Comparison of ENCODE assay signal across 13 mouse cellular contexts in genomic region chr3:18665738-18666137, GRCm38 (mm10).
A peak's percentile ranks its signal among the peaks of the same experiment; 100 is the strongest.
DNase-seq lines count a peak whose midpoint lies in the region; ATAC-seq lines count a peak whose summit lies in the region.
"Had no signal": no experiment of that assay in that cellular context is flagged by ENCODE, and none has a peak within 500 bp of the region (broad histone marks: within the 10 kb centered on the region; RNA-seq: fewer than 3 reads in every experiment).

No protein-coding gene starts in this region.

- peak; percentile 32 to 42 for DNase-seq in kidney, adult 8-10 months
- DNase-seq in Muller cell, postnatal 12 days (ENCODE audit: inconsistent ontology term), result peak; percentile 31
- peak; percentile 44 for DNase-seq in R1 (ENCODE audit: low read depth, low spot score)
- peak; percentile 24 to 43 for DNase-seq in kidney, postnatal 36 days
- no peak for DNase-seq in thymus, adult 18-20 months
- DNase-seq in liver, result no peak
- DNase-seq: adrenal gland, postnatal 14 days; cerebellum, adult 8-10 months; liver, postnatal 0 days; right cerebral cortex, postnatal 4 days had no signal

- H3K9ac ChIP-seq in kidney, embryonic 15.5 days, result no peak overlapping the region
- H3K9ac ChIP-seq: hindbrain, embryonic 15.5 days; liver, postnatal 0 days had no signal

- H3K36me3 ChIP-seq in kidney, embryonic 15.5 days, result no peaks in the 10 kb centered on the region
- H3K36me3 ChIP-seq: hindbrain, embryonic 15.5 days had no signal

- H3K4me3 ChIP-seq in kidney, embryonic 15.5 days (replicated peaks), result no peak overlapping the region
- H3K4me3 ChIP-seq: hindbrain, embryonic 15.5 days had no signal

- no peak overlapping the region for H3K4me2 ChIP-seq in kidney, embryonic 15.5 days
- H3K4me2 ChIP-seq: hindbrain, embryonic 15.5 days had no signal

- H3K9me3 ChIP-seq in kidney, embryonic 15.5 days (replicated peaks), result no peaks in the 10 kb centered on the region
- H3K9me3 ChIP-seq: hindbrain, embryonic 15.5 days had no signal

- H3K4me1 ChIP-seq in kidney, embryonic 15.5 days, result no peaks in the 10 kb centered on the region
- H3K4me1 ChIP-seq: hindbrain, embryonic 15.5 days had no signal

- ATAC-seq in kidney, embryonic 15.5 days (replicated peaks; ENCODE audit: low FRiP score), result no peak
- ATAC-seq: CD4-positive, CD25-positive, alpha-beta regulatory T cell, adult 4 months; liver, postnatal 0 days had no signal

- H3K27ac ChIP-seq in kidney, embryonic 15.5 days, result no peak overlapping the region
- H3K27ac ChIP-seq: hindbrain, embryonic 15.5 days had no signal

- 46% methylated on average over 2 of the region's 2 CpGs for WGBS in kidney, embryonic 15.5 days

- no peaks in the 10 kb centered on the region for H3K27me3 ChIP-seq in kidney, embryonic 15.5 days
- H3K27me3 ChIP-seq: hindbrain, embryonic 15.5 days had no signal

Comparison
In these comparisons a context has a peak if more than half of its experiments do, and no peak if none do; other contexts are left out.
1. DNase-seq: peak in kidney, adult 8-10 months (2 of 2), Muller cell, postnatal 12 days (single experiment), R1 (single experiment) and kidney, postnatal 36 days (2 of 2); none in thymus, adult 18-20 months (0 of 2) and liver (single experiment).